Mouse (Mus musculus): ENCODE measurements around the gene Mical2. TPM values are rescaled to one million over a fixed set of nuclear protein-coding genes. Genes with fewer than 3 reads are reported as not detected.

The Mical2 gene
- polyA plus RNA-seq, 1 experiment from 2014 or later = 0.96 TPM

DNA sequence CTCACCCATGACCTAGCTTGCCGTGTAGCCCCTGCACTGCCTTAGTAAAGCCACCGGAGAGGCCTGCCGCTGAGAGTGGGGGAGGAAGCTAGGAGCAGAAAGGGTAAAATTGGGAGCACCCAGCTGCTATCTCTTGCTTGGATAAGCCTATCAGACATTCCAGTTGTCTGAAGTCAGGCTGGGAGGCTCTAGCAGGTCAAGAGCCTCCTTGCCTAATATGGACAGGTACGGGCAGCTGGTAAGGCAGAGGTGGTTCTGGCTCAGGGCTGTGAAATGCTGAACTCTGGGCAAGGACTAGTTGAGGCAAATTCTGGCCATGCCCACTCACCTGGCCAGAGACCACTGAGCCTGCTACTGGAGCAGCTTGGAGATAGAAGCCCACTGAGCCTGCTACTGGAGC lies 51.2 kb downstream of the Mical2 start:
- no peak overlapping the region for H3K27ac ChIP-seq
- no peaks in the 10 kb centered on the region for H3K27me3 ChIP-seq (ENCODE audit: low read depth, poor library complexity, severe bottlenecking)
- no peaks in the 10 kb centered on the region for H3K36me3 ChIP-seq
- no peaks in the 10 kb centered on the region for H3K9me3 ChIP-seq (replicated peaks)
- H3K4me1 ChIP-seq = peaks cover 67% of the 10 kb centered on the region
- 91% methylated on average over 4 of the region's 4 CpGs for WGBS
- DNase-seq (ENCODE audit: low spot score) = no peak
- no peak overlapping the region for H3K4me3 ChIP-seq

DNA sequence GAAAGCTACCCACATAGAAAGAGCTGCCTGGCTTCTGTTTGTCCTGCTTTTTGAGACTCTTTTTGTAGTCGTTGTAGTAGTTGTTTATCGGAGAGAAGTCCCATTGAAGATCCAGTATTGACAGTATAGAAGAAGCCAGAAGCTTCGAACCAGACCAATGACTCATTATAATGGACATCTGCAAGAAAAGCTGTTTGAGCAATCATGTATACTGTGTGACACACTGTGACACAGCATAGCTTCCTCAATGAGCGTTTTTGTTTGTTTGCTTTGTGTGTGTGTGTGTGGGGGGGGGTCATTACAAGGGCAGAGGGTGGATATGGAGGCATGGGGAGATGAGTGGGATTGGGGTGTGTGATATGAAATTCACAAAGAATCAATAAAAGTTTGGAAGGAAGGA lies 53.0 kb downstream of the Mical2 start:
- Histone ChIP-seq H3K36me3 (no peaks in the 10 kb centered on the region), H3K9me3 (replicated peaks) (no peaks in the 10 kb centered on the region), H3K27me3 (ENCODE audit: low read depth, poor library complexity, severe bottlenecking) (no peaks in the 10 kb centered on the region), H3K27ac (no peak overlapping the region), H3K4me3 (no peak overlapping the region), H3K4me1 (peaks cover 50% of the 10 kb centered on the region)
- DNase-seq (ENCODE audit: low spot score) = no peak
- 65% methylated on average over 4 of the region's 4 CpGs for WGBS

DNA sequence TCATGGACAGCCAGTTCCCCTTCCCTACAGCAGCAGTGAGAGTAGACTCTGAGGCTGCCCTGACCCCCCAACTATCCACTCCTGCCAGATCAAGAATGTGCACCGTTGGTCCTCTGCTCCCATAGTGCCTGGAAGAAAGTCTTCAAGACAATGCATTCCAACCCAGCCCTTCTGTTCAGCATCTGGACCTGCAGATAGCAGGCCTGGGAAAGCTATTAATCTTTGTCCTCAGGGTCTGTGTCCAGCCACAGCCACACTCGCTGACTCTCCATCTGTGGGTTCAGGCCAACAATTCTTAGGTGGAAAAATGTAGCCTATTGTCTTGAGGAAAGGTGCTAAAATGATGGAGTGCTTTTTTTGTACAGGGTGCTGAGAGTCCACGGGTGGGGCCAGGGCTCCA lies 54.8 kb downstream of the Mical2 start:
- Histone ChIP-seq H3K9me3 (replicated peaks) (no peaks in the 10 kb centered on the region), H3K27me3 (ENCODE audit: low read depth, poor library complexity, severe bottlenecking) (no peaks in the 10 kb centered on the region), H3K4me3 (no peak overlapping the region), H3K4me1 (peaks cover 32% of the 10 kb centered on the region), H3K36me3 (no peaks in the 10 kb centered on the region), H3K27ac (no peak overlapping the region)
- DNase-seq (ENCODE audit: low spot score) = no peak
- WGBS = 47% methylated on average over 3 of the region's 3 CpGs

DNA sequence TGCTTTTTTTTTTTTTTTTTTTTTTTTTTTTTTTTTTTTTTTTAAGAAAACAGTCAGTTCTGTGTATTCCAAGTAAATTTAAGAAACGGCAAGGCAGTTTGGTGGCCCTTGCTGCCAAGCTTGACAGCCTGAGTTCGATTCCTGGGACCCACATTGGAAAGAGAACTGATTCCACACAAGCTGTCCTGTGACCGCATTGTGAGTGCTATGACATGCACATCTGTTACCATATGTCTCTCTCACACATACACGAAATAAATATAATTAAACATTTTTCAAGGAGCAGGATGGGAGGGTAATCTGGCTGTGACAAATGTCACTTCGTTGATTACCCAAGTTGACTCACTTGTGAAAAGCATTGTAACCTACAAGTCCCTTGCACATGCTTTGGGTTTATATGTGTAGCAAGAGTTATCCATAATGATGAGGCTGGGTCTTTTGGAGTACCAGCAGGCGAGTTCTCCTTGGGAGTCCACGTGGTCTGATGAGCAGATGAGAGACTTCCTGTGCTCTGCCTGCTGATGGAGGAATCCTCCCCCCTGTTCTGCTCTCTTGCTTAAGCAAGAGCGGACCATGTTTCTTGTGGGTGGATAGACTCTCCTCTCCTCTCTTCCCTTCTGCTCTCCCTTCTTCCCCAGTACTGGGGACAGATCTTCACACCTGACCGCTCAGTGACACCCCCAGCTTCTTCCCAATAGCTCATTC lies 58.1 kb downstream of the Mical2 start:
- 83% methylated on average over 9 of the region's 9 CpGs for WGBS
- Histone ChIP-seq H3K27me3 (ENCODE audit: low read depth, poor library complexity, severe bottlenecking) (no peaks in the 10 kb centered on the region), H3K4me3 (no peak overlapping the region), H3K36me3 (no peaks in the 10 kb centered on the region), H3K4me1 (peaks cover 19% of the 10 kb centered on the region), H3K27ac (no peak overlapping the region), H3K9me3 (replicated peaks) (no peaks in the 10 kb centered on the region)
- DNase-seq (ENCODE audit: low spot score) = no peak

DNA sequence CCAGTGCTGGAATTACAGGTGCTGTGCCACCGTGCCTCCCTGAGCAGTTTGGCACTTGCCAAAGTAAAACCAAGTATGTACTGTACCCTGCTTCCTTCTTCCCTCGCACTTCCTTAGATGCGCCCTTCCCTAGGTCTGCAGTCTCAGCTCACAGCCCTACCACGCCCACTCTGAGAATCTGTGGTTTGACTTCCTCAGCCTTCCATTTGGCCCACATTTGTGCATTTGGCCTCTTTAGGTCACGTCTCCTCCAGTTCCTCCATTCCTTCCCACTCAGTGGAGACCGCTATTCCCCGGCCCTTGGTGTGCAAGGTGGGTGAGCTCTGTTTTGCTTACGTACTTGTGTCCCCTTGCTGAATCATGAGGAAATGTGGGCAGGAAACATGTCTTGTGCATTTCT lies 59.9 kb downstream of the Mical2 start:
- Histone ChIP-seq H3K4me1 (peaks cover 17% of the 10 kb centered on the region), H3K27me3 (ENCODE audit: low read depth, poor library complexity, severe bottlenecking) (no peaks in the 10 kb centered on the region), H3K9me3 (replicated peaks) (no peaks in the 10 kb centered on the region), H3K4me3 (no peak overlapping the region), H3K27ac (no peak overlapping the region), H3K36me3 (no peaks in the 10 kb centered on the region)
- DNase-seq (ENCODE audit: low spot score) = no peak
- 86% methylated on average over 8 of the region's 8 CpGs for WGBS

DNA sequence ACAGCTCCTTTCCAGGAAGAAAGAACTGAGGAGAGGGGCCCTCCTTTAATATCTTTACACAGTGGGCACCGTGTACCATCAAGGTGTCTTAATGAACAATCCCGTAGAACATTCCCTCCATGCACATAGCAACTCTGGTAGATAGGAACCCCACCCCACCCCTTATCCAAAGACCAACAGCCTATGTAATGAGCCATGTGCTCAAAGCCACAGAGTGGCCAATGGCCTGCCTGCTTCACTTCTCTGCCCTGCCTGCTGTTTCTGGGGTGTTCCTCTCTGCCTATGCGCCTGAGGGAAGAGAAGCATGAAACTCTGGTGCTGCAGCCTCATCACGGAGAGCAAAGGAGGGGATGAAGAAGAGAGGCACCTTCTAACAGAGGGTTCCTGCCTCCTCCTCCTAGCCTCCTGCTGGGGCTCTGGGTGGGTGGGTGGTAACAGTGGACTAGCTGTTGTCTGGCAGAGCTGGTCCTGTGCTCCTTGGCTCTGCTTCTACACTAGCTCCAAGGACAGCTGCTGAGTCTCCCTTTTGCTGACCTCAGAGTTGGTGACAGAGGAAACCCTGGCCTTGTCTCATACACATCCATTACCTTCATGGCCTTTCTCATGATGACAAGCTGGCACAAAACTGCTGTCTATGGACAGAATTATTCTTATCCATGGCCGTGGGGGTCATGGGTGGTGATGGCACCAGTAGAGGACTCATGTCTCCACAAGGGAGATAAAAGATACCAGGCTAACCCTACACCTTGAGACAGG lies 62.9 kb downstream of the Mical2 start:
- no peak overlapping the region for H3K27ac ChIP-seq
- no peaks in the 10 kb centered on the region for H3K27me3 ChIP-seq (ENCODE audit: low read depth, poor library complexity, severe bottlenecking)
- DNase-seq (ENCODE audit: low spot score) = no peak
- H3K9me3 ChIP-seq (replicated peaks) = no peaks in the 10 kb centered on the region
- WGBS = 87% methylated on average over 5 of the region's 5 CpGs
- H3K36me3 ChIP-seq = no peaks in the 10 kb centered on the region
- H3K4me3 ChIP-seq = no peak overlapping the region
- H3K4me1 ChIP-seq = peaks cover 19% of the 10 kb centered on the region

DNA sequence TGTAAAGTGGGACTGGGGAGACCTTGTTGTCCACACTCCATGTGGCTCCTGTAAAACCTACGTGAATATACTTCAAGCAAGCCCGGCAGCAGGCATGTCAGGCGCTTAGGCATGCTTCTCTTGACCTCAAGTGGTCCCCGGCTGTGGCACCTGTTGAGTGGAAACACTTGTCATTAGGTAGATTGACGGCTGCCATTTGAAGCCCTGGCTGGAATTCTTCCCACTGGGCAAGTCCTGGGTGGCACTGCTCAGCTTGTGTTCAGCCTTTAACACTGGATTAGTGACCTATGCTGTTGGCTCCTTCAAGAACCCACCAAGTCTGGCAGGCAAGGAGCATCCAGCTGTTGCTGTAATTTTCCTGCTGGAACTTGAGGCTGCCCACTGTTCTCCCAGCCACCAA lies 63.9 kb downstream of the Mical2 start:
- no peak overlapping the region for H3K27ac ChIP-seq
- DNase-seq (ENCODE audit: low spot score) = no peak
- H3K4me1 ChIP-seq = peaks cover 29% of the 10 kb centered on the region
- H3K36me3 ChIP-seq = no peaks in the 10 kb centered on the region
- H3K9me3 ChIP-seq (replicated peaks) = no peaks in the 10 kb centered on the region
- no peaks in the 10 kb centered on the region for H3K27me3 ChIP-seq (ENCODE audit: low read depth, poor library complexity, severe bottlenecking)
- no peak overlapping the region for H3K4me3 ChIP-seq
- 84% methylated on average over 5 of the region's 5 CpGs for WGBS

DNA sequence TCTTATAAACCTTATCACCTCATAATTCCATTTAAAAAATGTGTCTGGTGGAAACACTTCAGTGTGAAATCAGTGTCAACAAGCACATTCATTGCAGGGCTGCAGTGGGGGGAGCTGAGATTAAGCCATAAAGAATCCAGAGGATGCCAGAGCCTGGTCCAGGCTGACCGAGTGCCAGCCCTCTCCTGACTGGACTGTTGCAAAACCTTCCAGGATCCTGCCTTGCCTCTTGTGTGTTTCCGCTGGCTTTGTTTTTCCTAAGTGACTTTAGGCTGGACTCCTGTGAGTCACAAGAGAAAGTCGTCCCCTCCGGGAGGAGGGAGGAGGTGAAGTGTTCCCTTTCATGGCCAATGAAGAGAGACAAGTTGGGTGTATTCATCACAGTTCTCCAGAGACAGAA lies 64.3 kb downstream of the Mical2 start:
- Histone ChIP-seq H3K9me3 (replicated peaks) (no peaks in the 10 kb centered on the region), H3K4me1 (peaks cover 31% of the 10 kb centered on the region), H3K4me3 (no peak overlapping the region), H3K27me3 (ENCODE audit: low read depth, poor library complexity, severe bottlenecking) (no peaks in the 10 kb centered on the region), H3K27ac (no peak overlapping the region), H3K36me3 (no peaks in the 10 kb centered on the region)
- no peak for DNase-seq (ENCODE audit: low spot score)
- 67% methylated on average over 4 of the region's 4 CpGs for WGBS

DNA sequence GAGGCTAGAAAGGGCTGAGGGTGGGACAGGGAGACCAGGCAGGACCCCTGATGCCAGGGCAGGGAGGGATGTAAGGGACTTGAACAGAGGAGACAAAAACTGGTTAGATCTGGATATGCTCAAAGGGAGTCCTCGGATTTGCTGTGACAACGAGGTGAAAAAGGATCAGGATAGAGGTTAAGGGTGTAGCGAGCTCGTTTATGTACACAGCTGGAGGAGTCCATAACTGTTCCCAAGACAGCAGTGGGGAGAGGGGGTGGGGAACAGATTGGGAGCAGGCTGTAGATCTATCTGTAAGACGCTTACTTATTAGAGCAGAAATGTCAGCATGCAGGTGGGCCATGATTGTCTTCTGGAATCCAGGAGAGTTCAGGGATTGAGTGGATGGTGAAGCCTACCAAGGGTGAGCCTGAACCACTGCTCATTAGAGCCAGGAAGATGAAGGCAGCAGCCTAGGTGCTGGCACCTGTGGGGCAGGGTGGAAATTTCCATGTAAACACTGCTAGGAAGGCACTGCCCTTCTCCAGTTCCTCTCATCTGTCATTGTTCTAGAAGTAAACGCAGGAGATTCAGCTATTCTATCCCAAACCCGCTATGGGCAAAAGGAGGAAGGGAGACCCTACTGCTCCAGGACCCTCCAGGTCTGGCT lies 67.9 kb downstream of the Mical2 start:
- H3K27me3 ChIP-seq (ENCODE audit: low read depth, poor library complexity, severe bottlenecking) = no peaks in the 10 kb centered on the region
- no peaks in the 10 kb centered on the region for H3K9me3 ChIP-seq (replicated peaks)
- WGBS = 62% methylated on average over 7 of the region's 7 CpGs
- no peak overlapping the region for H3K4me3 ChIP-seq
- no peak overlapping the region for H3K27ac ChIP-seq
- no peaks in the 10 kb centered on the region for H3K36me3 ChIP-seq
- peaks cover 28% of the 10 kb centered on the region for H3K4me1 ChIP-seq
- no peak for DNase-seq (ENCODE audit: low spot score)

DNA sequence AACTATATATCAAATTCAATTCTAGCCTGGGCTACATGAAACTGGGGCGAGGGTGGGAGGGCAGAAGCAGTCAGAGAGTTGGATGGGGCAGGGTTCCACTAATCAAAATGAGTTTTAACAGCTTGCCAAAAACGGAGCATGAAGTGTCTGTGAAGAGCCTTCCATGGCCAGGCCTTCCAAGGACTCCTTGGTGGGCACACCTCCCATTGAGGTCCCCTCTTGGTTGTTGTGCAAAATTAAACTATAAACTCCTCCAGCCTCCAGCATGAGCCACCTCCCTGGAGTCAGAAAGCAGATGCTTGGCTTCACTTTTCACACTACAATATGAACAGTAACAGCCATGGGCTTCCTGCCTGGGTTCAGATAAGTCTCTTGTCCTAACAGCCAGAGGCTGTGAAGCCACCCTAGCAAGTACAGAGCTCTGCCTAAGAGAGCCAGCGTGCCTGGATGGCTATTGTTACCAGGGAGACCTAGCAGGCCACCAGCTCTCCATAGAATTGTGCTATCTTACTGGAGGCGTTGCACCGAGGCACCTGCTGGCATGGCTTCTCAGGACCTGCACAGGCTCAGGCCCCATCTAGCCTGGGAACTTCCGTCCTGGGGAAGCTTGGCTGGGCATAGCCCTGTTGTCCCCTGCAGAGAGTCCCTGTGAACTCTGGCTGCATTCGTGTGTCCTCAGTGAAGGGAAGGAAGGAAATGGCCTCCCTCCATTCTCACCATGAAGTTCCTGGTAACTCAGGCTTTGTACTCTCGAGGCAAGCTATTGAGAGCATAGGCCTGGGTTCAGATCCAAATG lies 70.0 kb downstream of the Mical2 start:
- Histone ChIP-seq H3K36me3 (no peaks in the 10 kb centered on the region), H3K4me1 (peaks cover 16% of the 10 kb centered on the region), H3K4me3 (no peak overlapping the region), H3K9me3 (replicated peaks) (no peaks in the 10 kb centered on the region), H3K27me3 (ENCODE audit: low read depth, poor library complexity, severe bottlenecking) (no peaks in the 10 kb centered on the region), H3K27ac (no peak overlapping the region)
- WGBS = 77% methylated on average over 8 of the region's 8 CpGs
- DNase-seq (ENCODE audit: low spot score) = no peak

DNA sequence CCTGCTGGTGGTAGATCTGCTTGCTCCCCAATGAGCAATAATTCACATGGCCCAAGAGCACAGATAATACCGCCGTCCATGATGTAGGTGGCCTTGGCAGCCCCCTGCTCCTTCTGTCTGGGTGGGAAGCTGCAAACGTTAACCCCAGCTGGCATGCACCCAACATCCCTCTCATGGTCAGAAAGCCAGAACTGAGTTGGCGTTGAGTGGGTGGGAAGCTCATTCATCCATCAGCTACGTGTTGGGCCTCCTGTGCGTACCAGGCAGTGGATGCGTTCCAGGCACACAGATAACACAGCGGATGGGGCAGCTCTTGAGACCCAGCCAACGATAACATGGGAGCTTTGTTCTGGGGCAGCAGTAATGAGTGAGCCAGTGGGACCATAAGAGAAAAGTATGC lies 72.4 kb downstream of the Mical2 start:
- H3K4me1 ChIP-seq = peaks cover 16% of the 10 kb centered on the region
- H3K4me3 ChIP-seq = no peak overlapping the region
- H3K9me3 ChIP-seq (replicated peaks) = no peaks in the 10 kb centered on the region
- WGBS = 88% methylated on average over 9 of the region's 9 CpGs
- H3K27ac ChIP-seq = no peak overlapping the region
- DNase-seq (ENCODE audit: low spot score) = no peak
- no peaks in the 10 kb centered on the region for H3K27me3 ChIP-seq (ENCODE audit: low read depth, poor library complexity, severe bottlenecking)
- H3K36me3 ChIP-seq = no peaks in the 10 kb centered on the region

DNA sequence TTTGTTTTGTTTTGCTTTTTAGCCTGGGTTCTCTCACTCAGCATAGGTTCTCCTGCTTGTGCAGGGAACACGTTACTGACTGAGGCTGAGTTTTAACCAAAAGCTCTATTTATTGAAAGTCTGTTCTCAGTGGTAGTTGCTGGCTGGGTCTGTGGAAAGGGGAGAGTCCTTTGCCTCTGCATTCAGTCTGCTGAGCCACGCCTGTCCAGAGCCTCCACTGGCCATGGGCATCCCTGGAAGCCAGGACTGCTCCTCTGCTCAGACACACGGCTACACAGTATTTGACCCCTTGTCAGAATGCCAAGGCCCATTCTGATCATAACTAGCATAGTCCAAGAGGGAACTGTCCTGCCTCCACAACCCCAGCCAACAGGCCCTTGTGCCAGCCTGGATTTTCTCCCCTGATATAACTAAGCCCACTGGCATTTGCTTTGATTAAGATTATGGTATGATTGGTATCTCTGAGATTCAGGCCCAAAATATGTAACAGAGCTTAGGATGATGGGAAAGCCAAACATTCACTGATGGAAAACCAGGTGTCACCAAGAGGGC lies 73.3 kb downstream of the Mical2 start:
- Histone ChIP-seq H3K27me3 (ENCODE audit: low read depth, poor library complexity, severe bottlenecking) (no peaks in the 10 kb centered on the region), H3K36me3 (no peaks in the 10 kb centered on the region), H3K4me1 (peaks cover 7% of the 10 kb centered on the region), H3K4me3 (no peak overlapping the region), H3K27ac (no peak overlapping the region), H3K9me3 (replicated peaks) (no peaks in the 10 kb centered on the region)
- DNase-seq (ENCODE audit: low spot score) = no peak
- WGBS = 79% methylated on average over 3 of the region's 3 CpGs
